Mouse (Mus musculus) central nervous system, embryonic 14 days (tissue): ENCODE measurements around the gene Wdr13. TPM values are rescaled to one million over a fixed set of nuclear protein-coding genes. Genes with fewer than 3 reads are reported as not detected.

Experiments used
- polyA plus RNA-seq: library from polyadenylated mRNA; depleted of rRNA; stranded (reverse); fragments of >200 nt; gene quantifications from 2 replicates; pipeline ENCODE4 v1.2.3, GENCODE M21; 2012; rRNA removed

Gene Wdr13
- 193 and 209 TPM in 2 replicates for polyA plus RNA-seq

DNA sequence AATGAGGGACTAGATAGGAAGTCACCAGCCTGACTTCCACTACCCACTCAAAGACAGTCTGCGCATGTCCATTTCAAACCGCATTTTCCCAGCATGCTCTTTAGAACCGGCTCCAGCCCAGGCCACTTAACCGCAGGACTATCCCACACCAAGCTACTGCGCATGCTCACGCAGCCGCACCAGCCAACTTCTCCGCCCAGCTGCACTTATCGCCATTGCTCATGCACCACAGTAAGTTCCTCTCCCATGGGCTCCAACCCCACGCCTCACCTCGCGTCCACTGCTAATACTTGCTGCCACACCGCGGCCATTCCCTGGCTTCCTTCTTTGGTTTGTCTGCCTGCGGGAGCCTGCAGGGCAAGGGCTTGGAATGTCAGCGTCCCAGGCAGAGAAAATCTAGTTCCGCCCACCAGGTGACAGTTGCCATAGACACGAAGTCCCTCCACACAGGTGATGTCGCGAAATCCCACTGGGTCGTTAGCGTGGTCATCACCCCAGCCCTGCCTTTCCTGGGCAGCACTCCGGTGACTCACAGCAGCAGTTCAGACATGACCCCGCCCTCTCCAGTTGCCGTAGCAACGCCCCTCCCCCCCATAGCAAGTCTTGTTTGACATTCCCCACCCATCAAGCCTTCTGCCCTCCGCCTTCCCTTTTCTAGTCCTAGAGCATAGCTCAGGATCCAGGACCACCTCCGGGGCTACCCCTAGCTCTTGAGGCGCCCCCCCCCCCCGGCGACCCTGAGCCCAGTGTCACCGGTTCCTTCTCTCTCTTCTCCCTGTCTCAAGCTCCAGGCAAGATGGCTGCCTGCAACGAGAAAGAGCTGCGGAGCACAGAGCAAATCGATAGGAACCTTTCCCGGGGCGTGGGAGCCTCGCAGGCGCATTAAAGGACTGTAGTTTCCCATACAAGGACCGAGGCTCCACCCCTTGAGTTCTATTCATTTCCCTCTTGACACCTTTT is at the start of gene Wdr13:
Wdr13 (minus strand) TSS at position 876 of the 960 bp plus-strand sequence.

GRCm38 (mm10) chrX:8175504-8176385 is 43.1 kb upstream of the Wdr13 start, which contains the start of gene Tbc1d25:
TSS of gene Tbc1d25 (minus strand) at chrX:8176181.

GRCm38 (mm10) chrX:8145153-8145991 is 12.7 kb upstream of the Wdr13 start, which contains the start of gene Rbm3:
TSS of gene Rbm3 (minus strand) at chrX:8145880.

GRCm38 (mm10) chrX:8090346-8090953 is 42.2 kb downstream of the Wdr13 start, which contains the start of gene Was:
TSS of gene Was (minus strand) at chrX:8090498.

DNA sequence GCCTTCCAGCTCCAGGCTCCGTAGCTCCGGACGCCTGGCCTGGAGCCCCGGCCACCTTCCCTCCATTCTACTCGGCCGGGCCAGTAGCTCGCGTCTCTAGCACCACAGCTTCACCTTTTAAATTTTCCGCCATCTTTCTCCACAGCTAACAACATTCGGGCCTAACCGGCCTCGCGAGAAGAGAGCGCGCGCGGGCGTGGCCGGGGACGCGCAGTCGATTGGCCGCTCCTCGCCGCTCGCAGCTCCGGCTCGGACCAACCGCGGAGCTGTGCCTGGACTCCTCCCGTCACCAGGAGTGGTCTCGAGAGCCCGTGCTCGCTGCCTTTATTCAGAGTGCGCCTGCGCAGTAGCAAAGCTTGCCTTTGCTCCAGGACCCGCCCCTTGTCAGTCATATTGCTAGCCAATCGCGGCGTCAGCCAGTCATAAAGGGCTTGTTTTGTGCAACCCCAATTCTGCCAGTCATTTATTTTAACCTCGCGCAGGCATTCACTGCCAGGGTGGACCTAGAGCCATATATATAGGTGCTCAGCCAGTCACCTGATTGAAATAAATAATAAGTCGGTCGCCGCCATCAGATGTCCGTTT is 58.2 kb downstream of the Wdr13 start, which contains the start of gene Suv39h1:
Suv39h1 (minus strand) TSS at position 331 of the 585 bp plus-strand sequence.

Other genes with a start within 250 kb of the Wdr13 start
- 41.6 and 47.2 TPM in 2 replicates for gene Slc35a2, start 248.9 kb downstream of the Wdr13 start, polyA plus RNA-seq
- 217 and 234 TPM in 2 replicates for gene Pqbp1, start 233.6 kb downstream of the Wdr13 start, polyA plus RNA-seq
- 55.3 and 58.3 TPM in 2 replicates for gene Timm17b, start 233.5 kb downstream of the Wdr13 start, polyA plus RNA-seq
- not detected in 2 replicates for gene Gm10491, start 225.1 kb downstream of the Wdr13 start, polyA plus RNA-seq
- not detected in 2 replicates for gene Gm10490, start 223.3 kb downstream of the Wdr13 start, polyA plus RNA-seq
- 65.2 and 75.6 TPM in 2 replicates for gene Pcsk1n, start 213.1 kb downstream of the Wdr13 start, polyA plus RNA-seq
- 0.15 and 0.21 TPM in 2 replicates for gene Eras, start 204.3 kb downstream of the Wdr13 start, polyA plus RNA-seq
- 111 and 113 TPM in 2 replicates for gene Hdac6, start 185.0 kb downstream of the Wdr13 start, polyA plus RNA-seq
- 0.33 and 0.34 TPM in 2 replicates for gene Gata1, start 154.8 kb downstream of the Wdr13 start, polyA plus RNA-seq
- gene Glod5, start 114.4 kb downstream of the Wdr13 start, polyA plus RNA-seq, result 0.26 and 0.44 TPM in 2 replicates
- 52.8 and 56.5 TPM in 2 replicates for gene Suv39h1, start 58.1 kb downstream of the Wdr13 start, polyA plus RNA-seq
- 1.0 and 1.1 TPM in 2 replicates for gene Was, start 42.4 kb downstream of the Wdr13 start, polyA plus RNA-seq
- gene Rbm3, start 13.0 kb upstream of the Wdr13 start, polyA plus RNA-seq, result 462 and 530 TPM in 2 replicates
- 24.0 and 24.2 TPM in 2 replicates for gene Tbc1d25, start 43.3 kb upstream of the Wdr13 start, polyA plus RNA-seq
- gene Ebp, start 60.6 kb upstream of the Wdr13 start, polyA plus RNA-seq, result 20.1 and 22.0 TPM in 2 replicates
- 91.0 and 101 TPM in 2 replicates for gene Porcn, start 73.6 kb upstream of the Wdr13 start, polyA plus RNA-seq
- gene Ftsj1, start 119.5 kb upstream of the Wdr13 start, polyA plus RNA-seq, result 42.2 and 45.3 TPM in 2 replicates
- gene Slc38a5, start 138.2 kb upstream of the Wdr13 start, polyA plus RNA-seq, result 25.6 and 27.5 TPM in 2 replicates
- not detected in 2 replicates for gene Ssxb10, start 194.5 kb upstream of the Wdr13 start, polyA plus RNA-seq
- not detected in 2 replicates for gene Ssxb9, start 234.1 kb upstream of the Wdr13 start, polyA plus RNA-seq